Mouse (Mus musculus) retina, postnatal 7 days (tissue): ENCODE measurements around the gene Pde7b.

Experiments used
- DNase-seq: peaks from one replicate; pipeline ENCODE4 v3.0.0-alpha.2; 2012; ENCODE audit warnings: low read depth, low spot score

Gene Pde7b

GRCm38 (mm10) chr10:20722651-20723520 lies 2.0 kb downstream of the Pde7b start:
- no peak for DNase-seq

GRCm38 (mm10) chr10:20719201-20719600 lies 5.7 kb downstream of the Pde7b start:
- DNase-seq: no peak

GRCm38 (mm10) chr10:20700633-20701032 lies 24.2 kb downstream of the Pde7b start:
- no peak for DNase-seq

- DNase-seq: no peak
These were observed 25.0 kb downstream of the Pde7b start for GRCm38 (mm10) chr10:20699874-20700273.

- DNase-seq: no peak
These were observed 29.2 kb downstream of the Pde7b start for GRCm38 (mm10) chr10:20695637-20696036.

DNA sequence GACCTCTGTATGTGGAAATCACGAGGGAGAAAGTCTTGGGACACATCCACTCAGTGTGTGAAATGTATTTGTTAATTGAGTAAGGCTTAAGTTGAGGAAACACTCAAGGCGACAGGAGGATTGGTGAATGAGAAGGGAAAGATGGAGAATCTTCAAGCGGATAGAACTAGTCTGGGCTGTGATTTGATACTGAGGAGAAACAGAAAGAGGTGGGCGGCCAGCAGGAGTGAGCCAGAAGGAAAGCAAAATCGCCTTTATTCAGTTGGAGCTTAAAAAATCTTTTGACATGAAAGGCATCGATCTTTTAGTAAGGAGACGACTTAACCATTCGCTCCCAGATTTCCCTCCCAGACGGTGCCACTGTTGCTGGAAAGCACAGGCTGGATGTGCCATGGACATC lies 34.9 kb downstream of the Pde7b start:
- no peak for DNase-seq

DNA sequence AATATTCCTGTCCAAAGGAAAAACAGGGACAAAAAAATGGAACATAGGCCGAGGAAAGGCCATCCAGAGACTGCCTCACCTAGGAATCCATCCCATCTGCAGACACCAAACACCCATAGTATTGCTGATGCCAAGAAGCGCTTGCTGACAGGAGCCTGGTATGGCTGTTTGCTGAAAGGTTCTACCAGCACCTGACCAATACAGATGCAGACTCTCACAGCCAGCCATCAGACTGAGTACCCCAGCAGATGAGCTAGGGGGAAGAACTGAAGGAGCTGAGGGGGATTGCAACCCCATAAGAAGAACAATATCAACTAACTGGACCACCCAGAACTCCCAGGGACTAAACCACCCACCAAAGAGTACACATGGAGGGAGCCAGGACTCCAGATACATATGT lies 40.7 kb downstream of the Pde7b start:
- no peak for DNase-seq

DNA sequence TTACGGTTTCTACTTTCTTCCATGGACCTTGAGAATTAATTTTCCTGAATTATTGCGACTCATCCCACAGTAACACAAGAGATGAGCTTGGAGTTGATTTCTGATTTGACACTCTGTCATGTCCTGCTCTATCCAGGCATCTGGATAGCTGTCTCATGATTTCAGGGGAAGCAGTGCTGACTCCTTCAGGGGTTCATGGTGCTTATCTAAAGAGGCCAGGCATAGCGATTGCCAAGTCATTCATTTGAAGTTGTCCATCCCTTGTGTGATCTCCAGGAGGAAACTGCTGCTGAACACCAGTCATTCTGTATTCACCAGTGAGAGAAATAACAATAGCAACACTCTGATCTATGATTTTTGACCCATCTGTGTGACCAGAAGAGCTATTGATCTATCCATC lies 43.9 kb downstream of the Pde7b start:
- DNase-seq: no peak

DNA sequence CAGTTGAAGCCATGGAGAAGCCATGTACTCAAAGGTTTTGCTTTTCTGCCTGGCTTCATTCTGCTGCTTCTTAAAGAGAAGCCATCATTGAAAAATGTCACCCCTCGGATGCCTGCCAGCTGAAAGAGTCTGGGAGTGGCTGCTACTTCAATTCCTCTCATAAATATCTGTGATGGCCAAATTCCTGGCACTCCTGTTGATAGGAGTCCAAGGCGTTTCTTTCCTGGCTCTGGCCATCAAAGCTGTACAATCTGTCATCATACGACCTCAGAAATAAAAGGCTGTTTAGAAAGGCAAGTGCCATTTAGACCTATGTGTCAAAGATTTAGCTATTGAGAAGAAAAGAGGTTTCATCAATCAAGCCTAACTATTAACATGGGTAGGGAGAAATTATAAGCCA lies 49.6 kb downstream of the Pde7b start:
- no peak for DNase-seq

DNA sequence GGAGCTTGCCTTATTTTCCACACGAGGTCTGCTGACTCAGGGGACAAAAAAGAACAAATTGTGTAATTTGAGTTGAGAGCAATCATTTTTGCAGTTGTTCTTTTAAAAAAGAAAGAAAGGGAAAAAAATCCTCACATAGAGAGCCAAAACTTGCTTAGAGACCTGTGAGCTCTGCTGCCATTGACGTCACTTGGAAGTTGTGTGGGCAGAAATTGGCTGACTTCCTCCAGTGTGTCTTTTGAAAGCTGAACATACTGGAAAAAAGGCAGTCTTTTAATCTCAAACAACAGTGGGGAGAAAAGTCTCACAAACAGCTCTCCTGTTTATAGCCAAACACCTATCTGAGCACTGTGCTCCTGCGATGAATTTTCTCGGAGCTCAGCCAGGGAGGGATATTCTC lies 51.1 kb downstream of the Pde7b start:
- DNase-seq: no peak

DNA sequence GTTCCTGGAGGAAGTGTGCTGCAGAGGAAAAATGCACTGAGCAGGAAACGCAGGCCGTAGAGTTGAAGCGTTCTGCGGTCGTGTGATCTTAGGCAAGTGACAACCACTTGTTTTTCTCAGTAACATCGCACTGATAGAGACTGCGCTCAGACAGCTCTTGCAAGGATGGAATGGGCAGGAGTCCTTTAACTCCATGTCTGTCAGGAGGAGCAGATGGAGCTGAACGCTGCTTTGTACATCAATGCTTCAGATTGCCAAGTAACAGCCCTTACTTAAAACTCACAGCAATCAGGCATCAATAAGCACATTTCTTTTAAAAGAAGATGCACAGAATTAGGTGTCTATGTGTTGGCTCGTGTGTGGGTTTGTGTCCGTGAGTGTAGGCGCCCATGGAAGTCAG lies 52.3 kb downstream of the Pde7b start:
- DNase-seq: no peak

DNA sequence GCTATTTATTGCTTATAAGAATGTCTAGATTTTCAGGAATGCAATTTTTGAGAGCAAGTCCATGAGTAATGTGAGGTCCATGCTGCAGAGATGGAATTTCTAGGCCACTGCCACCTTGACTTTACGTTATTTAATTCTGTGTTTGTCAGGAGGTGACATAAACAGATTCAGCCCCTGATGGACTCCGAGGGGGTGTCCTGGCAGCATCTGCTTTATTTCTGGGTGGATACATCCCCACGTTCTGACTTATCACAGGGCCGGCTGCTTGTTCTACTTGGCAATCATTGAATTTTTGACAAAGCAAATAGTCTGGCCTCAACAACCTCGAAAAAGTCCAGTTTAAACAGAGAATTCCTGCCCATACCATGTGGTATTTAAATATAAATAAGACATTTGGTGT lies 53.3 kb downstream of the Pde7b start:
- DNase-seq: no peak

DNA sequence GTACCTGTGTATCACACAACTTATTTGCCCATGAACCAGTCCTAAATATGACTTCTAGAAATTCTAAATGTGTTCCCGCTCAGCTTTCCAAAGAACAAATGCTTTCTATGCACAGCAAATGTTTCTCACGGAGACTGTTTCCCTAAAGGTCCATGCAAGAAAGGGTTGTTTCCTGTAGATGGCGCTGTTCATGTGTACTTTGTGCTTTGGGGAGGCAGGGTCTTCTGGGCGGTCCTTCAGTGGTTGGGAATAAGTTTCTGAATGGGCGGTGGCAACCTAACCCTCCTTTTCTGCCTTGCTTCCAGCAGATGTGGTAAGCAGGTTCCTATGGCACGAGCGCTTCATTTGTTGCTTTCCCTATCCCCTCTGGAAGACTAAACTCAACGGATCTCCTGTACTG lies 54.3 kb downstream of the Pde7b start:
- DNase-seq: no peak

- DNase-seq: no peak
These were observed 55.4 kb downstream of the Pde7b start for GRCm38 (mm10) chr10:20669467-20669866.

- no peak for DNase-seq
These were observed 56.3 kb downstream of the Pde7b start for GRCm38 (mm10) chr10:20668577-20668976.

DNA sequence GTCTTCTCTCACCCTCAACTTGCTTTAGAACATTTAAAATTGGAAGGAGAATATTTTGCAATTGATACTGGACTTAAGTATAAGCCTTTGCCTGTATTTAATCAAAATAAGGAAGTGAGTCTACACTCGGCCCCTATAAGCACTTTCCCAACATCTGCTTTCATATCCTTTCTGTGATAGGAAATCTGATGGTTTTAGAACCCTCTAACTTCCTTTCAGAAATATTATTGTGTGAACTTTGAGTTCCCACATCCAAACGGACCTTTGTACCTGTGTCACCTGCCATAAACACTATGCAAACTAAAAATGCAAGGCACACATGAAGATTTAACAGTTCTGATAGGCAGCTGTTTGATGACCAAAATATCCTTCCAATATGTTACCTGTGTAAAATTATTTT lies 58.2 kb downstream of the Pde7b start:
- DNase-seq: no peak

- no peak for DNase-seq
These were observed 61.9 kb downstream of the Pde7b start for GRCm38 (mm10) chr10:20662951-20663350.

- no peak for DNase-seq
These were observed 63.2 kb downstream of the Pde7b start for GRCm38 (mm10) chr10:20661684-20662083.

- no peak for DNase-seq
These were observed 65.2 kb downstream of the Pde7b start for GRCm38 (mm10) chr10:20659718-20660117.

DNA sequence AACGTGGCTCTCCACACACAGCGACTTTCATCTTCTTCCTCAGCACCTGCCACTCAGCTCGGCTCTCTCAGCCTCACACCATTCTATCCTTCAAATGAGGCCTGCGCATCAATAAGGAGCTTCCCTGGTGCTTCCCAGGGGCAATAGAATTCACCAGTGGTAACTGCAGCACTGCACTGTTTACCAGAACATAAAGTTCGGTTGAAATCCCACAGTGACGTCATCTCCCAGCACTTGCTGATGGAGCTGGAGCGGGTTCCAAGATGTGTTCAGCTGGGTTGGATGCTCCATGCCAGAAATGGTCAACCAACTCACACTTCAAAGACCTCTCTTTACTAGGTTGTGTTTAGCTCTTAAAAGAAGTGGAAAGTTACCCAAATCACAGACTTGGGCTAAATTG lies 65.6 kb downstream of the Pde7b start:
- DNase-seq: no peak

- DNase-seq: no peak
These were observed 66.2 kb downstream of the Pde7b start for GRCm38 (mm10) chr10:20658716-20659115.

DNA sequence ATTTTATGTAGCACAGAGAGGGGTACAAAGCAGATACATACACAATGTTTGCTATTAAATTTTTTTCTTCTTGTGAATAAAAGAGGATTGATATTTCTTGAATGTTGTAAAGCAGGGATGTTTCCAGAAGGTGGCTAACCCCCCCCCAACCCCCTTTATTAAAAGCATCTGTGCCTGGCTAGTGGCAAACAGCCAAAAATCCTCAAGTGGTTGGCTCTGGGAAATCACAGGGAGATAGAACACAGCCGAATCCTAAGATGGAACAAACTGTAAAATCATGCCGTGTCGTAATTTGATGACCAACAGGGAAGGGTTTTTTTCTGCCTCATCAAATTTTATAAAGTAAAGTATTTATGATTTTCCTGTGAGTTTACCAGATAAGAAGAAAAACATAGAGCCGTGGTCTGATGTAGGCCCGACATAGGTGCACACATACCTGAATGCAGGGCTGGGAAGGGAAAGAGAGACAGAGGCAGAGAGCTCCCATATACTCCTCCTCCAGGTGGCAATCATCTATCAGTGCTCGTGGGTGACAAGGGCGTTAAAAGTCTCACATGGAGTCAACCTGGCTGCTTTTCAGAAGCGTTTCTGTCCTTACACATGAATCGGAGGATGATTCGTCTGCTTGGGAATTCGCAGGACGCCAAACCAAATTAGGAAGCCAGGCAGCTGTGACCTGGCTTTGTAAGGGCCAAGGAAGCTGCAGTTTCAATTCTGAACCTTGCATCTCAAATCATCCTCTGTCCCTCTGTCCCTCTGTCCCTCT lies 67.4 kb downstream of the Pde7b start:
- DNase-seq: no peak

DNA sequence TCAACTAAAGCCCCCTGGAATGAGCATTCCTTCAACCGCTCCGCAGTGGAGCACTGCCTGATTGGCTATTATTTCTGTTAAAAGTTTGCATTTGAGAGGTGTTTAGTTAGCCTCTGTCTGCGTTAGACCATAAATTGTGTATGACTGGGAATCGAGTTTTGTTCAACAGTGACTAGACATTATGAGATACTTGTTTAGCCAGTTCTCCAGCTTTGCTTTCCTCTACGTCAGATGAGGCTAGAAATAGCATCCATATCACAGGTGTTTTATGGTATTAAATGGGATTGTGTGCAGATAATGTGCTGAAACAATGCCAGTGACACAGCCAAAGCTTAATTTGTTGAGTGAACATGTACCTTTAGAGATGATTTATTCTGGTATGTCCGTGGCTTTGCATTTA lies 70.3 kb downstream of the Pde7b start:
- DNase-seq: no peak
